Mouse (Mus musculus) liver, embryonic 14.5 days (tissue): Measurements from ENCODE around the gene Efcab9. TPM values are rescaled to one million over a fixed set of nuclear protein-coding genes. Genes with fewer than 3 reads are reported as not detected.

ENCODE experiments used
- ATAC-seq: fragments of 200-750 bp; cut with Nextera tagmentation; 2 replicates; pipeline ENCODE4 v1.8.0; 2017; ENCODE audit warnings: moderate number of reproducible peaks, mild to moderate bottlenecking, moderate library complexity; ENCODE audit not compliant: insufficient read depth
- DNase-seq, 3 experiments: peaks; one replicate each; pipeline ENCODE4 v3.0.0-alpha.2; 2012 to 2013; ENCODE audit warnings: low read depth in 3 of 3, low spot score in 3 of 3
- H3K27ac ChIP-seq: fragments of 300-500 bp; sonication (generic); 2 replicates; pipeline ENCODE4 v1.5.1; 2014; ENCODE audit warnings: moderate library complexity, mild to moderate bottlenecking, control low read depth, inconsistent platforms
- H3K27me3 ChIP-seq: fragments of 300-500 bp; sonication (generic); 2 replicates; pipeline ENCODE4 v1.6.1; 2014; ENCODE audit warnings: mild to moderate bottlenecking, low read length, moderate library complexity; ENCODE audit not compliant: control insufficient read depth, insufficient read depth
- H3K36me3 ChIP-seq: fragments of 300-500 bp; sonication (generic); replicated peaks from 2 replicates; pipeline ENCODE4 v1.6.1; 2014; ENCODE audit warnings: low read depth; ENCODE audit not compliant: control insufficient read depth, insufficient read depth
- H3K4me1 ChIP-seq, 2 experiments: fragments of 200-500 bp in 1 of 2; fragments of 300-500 bp in 1 of 2; sonication (generic) in 1 of 2; replicated peaks; 2 replicates each; pipeline ENCODE4 v1.6.1; 2012 to 2014; ENCODE audit warnings: antibody characterized with exemption in 1 of 2, inconsistent platforms in 1 of 2, low read length in 1 of 2; ENCODE audit not compliant: control insufficient read depth in 2 of 2, insufficient read depth in 2 of 2
- H3K4me2 ChIP-seq: fragments of 300-500 bp; sonication (generic); 2 replicates; pipeline ENCODE4 v1.6.1; 2014; ENCODE audit warnings: low read depth, mild to moderate bottlenecking, control low read depth, moderate library complexity
- H3K4me3 ChIP-seq, 2 experiments: fragments of 200-500 bp in 1 of 2; fragments of 300-500 bp in 1 of 2; sonication (generic) in 1 of 2; 2 replicates each; pipeline ENCODE4 v1.5.1; 2012 to 2014; ENCODE audit warnings: low read depth in 2 of 2, low read length in 2 of 2, mild to moderate bottlenecking in 2 of 2, control low read depth in 1 of 2, inconsistent platforms in 1 of 2, moderate library complexity in 1 of 2; ENCODE audit not compliant: insufficient read depth in 1 of 2
- H3K9ac ChIP-seq: fragments of 300-500 bp; sonication (generic); replicated peaks from 2 replicates; pipeline ENCODE4 v1.6.1; 2014; ENCODE audit warnings: mild to moderate bottlenecking, control low read depth, moderate library complexity
- H3K9me3 ChIP-seq: fragments of 300-500 bp; sonication (generic); 2 replicates; pipeline ENCODE4 v1.6.1; 2016; ENCODE audit warnings: low read length, mixed read lengths; ENCODE audit not compliant: control insufficient read depth
- CTCF ChIP-seq: IDR thresholded peaks from 2 replicates; pipeline ENCODE4 v1.5.1; 2016; ENCODE audit warnings: antibody characterized with exemption, low read depth, control low read depth
- EP300 ChIP-seq: IDR thresholded peaks from 2 replicates; pipeline ENCODE4 v1.6.1; 2016; ENCODE audit warnings: antibody characterized with exemption, low read depth
- WGBS: fragments of 180-500 bp; shearing (Covaris S2); extraction: QIAGEN DNeasy Blood & Tissue Kit; methylation state at CpG from one replicate; pipeline ENCODE4 v1.1.7; 2014; ENCODE audit not compliant: insufficient replicate concordance; 5-methylcytosine and 5-hydroxymethylcytosine counted together
- polyA plus RNA-seq, 2 experiments: library from polyadenylated mRNA; depleted of rRNA in 1 of 2; stranded (reverse) in 1 of 2; unstranded in 1 of 2; fragments of >200 nt; fragmentation: Nextera tagmentation in 1 of 2; extraction: Ambion mirVana in 1 of 2; gene quantifications; 2 replicates each; pipeline versions ENCODE4 v1.2.1 to v1.2.3; 2012 to 2014

Efcab9 gene
- polyA plus RNA-seq, 2 experiments: 0.22 to 0.26 TPM

DNA sequence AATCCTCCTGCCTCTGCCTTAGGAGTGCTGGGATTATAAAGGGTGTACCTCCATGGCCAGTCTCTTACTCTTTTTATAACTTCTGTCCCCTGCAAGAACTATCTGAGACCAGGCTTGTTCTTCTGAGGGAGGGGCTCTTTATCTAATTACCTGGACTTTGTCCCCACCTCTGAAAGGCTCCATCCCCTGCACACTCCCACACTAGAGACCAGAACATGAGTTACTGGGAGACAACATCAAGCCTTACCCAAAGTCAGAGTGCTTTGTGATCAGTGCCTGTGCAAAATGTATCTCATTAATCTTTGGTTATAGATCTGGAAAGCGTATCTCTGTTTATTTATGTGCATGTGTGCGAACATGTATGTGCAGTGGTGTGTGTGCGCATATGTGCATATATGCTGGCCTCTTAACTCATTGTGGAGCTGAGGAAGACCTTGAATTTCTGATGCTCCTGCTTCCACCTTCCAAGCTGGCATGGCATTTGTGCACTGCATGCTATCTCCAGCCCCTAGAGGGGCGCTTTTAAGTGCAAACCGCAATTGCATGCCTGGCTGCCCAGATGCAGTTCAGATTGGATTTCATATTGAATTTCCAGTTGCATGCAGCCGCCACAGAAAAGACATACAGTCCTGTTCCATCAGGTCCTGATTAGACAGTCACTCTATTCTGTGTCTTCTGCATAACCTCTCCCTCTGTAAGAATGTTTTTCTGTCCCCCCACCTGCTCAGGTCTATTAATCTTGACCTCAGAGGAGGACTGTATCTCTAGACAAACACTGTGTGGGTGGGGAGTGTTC, 44.3 kb upstream of the Efcab9 start:
- ATAC-seq (no peak), DNase-seq (no peak)
- Histone ChIP-seq H3K4me2 (no peak overlapping the region), H3K4me3 (no peak overlapping the region), H3K9ac (no peak overlapping the region), H3K36me3 (no peaks in the 10 kb centered on the region), H3K4me1 (0 out of 4 replicates have a peak, but pooled peaks cover 0 to 2% of the 10 kb centered on the region in 2 experiments), H3K9me3 (no peaks in the 10 kb centered on the region), H3K27me3 (no peaks in the 10 kb centered on the region), H3K27ac (no peak overlapping the region)
- 81% methylated on average over 6 of the region's 6 CpGs for WGBS
- TF ChIP-seq CTCF (no peak), EP300 (no peak)

DNA sequence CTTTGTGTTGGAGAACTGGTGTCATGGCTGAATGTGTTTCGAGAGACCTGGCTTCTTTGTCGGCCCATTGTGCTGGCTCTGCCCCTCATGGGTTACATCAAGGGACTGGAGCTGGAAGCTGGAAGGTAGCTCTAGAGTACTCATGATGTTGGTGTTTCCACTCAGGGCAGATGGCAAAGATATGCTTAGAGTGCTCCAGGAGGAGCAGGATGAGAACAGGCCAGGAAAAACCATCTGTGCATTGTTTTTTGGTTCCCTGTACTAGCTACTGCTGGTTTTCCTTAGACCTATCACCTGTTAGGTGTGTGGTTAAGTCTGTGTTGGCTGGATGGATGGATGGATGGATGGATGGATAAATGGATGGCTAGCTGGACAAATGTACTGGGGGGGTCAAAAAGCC, 41.8 kb upstream of the Efcab9 start:
- Histone ChIP-seq H3K9me3 (no peaks in the 10 kb centered on the region), H3K36me3 (no peaks in the 10 kb centered on the region), H3K9ac (no peak overlapping the region), H3K4me2 (no peak overlapping the region), H3K27me3 (no peaks in the 10 kb centered on the region), H3K4me1 (0 out of 4 replicates have a peak, but pooled peaks cover 0 to 3% of the 10 kb centered on the region in 2 experiments), H3K27ac (no peak overlapping the region), H3K4me3 (no peak overlapping the region)
- DNase-seq (no peak), ATAC-seq (no peak)
- TF ChIP-seq EP300 (no peak), CTCF (no peak)
- WGBS: 82% methylated on average over 2 of the region's 2 CpGs

DNA sequence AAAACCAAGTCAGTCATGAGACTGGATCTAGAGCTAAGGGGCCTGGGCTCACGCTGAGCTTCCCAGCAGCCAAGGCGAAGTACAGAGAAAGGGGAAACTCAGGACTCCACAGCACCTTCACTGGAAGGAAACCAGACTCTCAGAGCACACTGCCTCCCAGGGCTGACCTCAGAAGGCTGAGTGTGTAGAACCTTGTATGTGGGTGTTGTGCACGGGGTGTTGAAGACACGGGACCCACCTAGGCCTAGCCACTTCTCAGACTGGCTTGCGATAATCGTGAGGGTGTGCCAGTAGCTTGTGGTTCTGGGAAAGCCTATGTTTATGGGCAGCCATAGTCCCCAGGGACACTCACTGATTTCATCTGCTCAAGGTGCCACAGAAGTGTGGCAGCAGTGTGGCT, 39.2 kb upstream of the Efcab9 start:
- H3K4me3 ChIP-seq: no peak overlapping the region
- WGBS: 50% methylated on average over 6 of the region's 6 CpGs
- no peak for ATAC-seq
- H3K27ac ChIP-seq: no peak overlapping the region
- H3K4me1 ChIP-seq: peaks cover 0 to 10% of the 10 kb centered on the region in 2 experiments; a peak in 2 of 4 replicates
- no peaks in the 10 kb centered on the region for H3K27me3 ChIP-seq
- no peaks in the 10 kb centered on the region for H3K36me3 ChIP-seq
- H3K4me2 ChIP-seq: no peak overlapping the region
- no peak for DNase-seq
- TF ChIP-seq CTCF: no peak
- no peak for TF ChIP-seq EP300
- H3K9ac ChIP-seq: no peak overlapping the region
- no peaks in the 10 kb centered on the region for H3K9me3 ChIP-seq

DNA sequence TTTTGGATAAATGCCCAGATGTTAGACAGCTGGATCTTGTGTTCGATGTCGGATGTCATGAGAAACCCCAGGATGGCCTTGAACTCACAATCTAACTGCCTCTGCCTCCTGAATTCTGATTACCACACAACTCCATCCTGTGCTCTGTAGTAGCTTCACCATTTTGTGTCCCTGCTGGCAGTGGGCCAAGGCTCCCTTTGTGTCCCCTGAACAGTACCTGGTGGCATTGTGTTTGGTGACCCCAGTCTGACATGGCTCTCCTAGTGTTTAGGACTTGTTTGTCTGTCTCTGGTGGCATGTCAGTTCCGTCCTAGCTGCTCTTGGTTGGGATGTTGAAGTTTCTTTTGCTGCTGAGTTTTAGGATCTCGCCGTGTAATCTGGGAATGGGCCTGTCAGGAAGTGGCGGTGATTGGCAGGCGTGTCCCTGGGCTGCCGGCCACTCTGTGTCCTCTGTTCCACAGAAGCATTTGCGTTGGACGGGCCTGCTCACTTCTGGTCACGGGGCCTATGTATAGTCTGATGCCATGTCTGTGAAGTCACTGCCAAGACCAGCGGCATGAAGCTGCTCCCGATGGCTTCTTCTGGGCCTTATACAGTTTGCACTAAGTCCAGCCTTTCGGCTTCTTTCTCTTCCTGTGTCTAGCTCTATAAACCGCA, 36.9 kb upstream of the Efcab9 start:
- no peaks in the 10 kb centered on the region for H3K27me3 ChIP-seq
- H3K27ac ChIP-seq: no peak overlapping the region
- WGBS: 84% methylated on average over 15 of the region's 15 CpGs
- no peak overlapping the region for H3K9ac ChIP-seq
- peaks cover 9 to 25% of the 10 kb centered on the region in 2 experiments for H3K4me1 ChIP-seq
- H3K9me3 ChIP-seq: no peaks in the 10 kb centered on the region
- no peak overlapping the region for H3K4me2 ChIP-seq
- H3K36me3 ChIP-seq: no peaks in the 10 kb centered on the region
- TF ChIP-seq EP300 (no peak), CTCF (no peak)
- no peak overlapping the region for H3K4me3 ChIP-seq
- ATAC-seq (no peak), DNase-seq (no peak)

DNA sequence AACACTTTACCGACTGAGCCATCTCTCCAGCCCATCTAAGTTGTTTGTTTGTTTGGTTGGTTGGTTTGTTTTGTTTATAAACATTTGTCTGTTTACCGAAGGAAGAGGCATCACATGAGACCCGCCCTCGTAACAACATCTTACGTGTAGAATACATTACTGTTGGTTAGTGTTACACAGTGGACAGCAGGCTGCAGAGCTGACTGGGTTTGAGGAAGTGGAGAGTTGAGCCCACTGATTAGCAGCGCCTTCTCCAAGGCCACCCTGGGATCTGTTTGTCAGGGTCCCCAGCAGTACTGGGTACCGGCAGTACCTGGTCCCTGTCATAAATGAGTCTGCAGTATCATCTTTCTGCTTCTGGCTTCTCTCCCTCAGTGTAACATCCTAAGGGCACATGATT, 36.2 kb upstream of the Efcab9 start:
- Histone ChIP-seq H3K27me3 (no peaks in the 10 kb centered on the region), H3K27ac (no peak overlapping the region), H3K4me2 (no peak overlapping the region), H3K36me3 (no peaks in the 10 kb centered on the region), H3K4me1 (peaks cover 9 to 29% of the 10 kb centered on the region in 2 experiments), H3K9me3 (no peaks in the 10 kb centered on the region), H3K9ac (no peak overlapping the region), H3K4me3 (no peak overlapping the region)
- 73% methylated on average over 7 of the region's 7 CpGs for whole genome bisulfite sequencing
- no peak for DNase-seq
- ATAC-seq: no peak
- TF ChIP-seq CTCF (no peak), EP300 (no peak)
